Mouse (Mus musculus): ENCODE results near the gene Guca2b. TPM values are rescaled to one million over a fixed set of nuclear protein-coding genes. Genes with fewer than 3 reads are reported as not detected.

The Guca2b gene
- total and polyA plus RNA-seq, 3 experiments: not detected

DNA sequence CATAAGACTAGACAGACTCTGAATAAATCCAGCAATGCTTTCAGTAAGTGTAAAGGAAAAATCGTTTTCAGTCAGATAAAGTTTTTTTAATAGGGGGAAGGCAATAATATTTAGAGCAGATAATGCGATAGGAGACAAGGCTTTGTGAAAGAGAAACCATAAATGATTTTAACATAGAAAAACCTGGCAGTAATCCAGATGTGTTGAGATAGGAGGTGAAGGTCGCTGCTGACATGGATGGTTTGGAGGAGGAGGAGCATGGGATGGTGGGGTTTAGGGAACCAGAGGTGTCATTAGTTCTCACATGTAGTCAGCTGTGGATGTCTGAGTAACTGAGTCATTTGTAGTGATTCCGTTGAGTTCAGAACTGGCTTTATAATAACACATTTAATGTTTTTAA is 44.0 kb downstream of the Guca2b start:
- Histone ChIP-seq H3K9me3 (replicated peaks; ENCODE audit: insufficient read depth, low read length) (no peaks in the 10 kb centered on the region), H3K4me1 (ENCODE audit: control insufficient read depth in 1 of 2, insufficient read depth in 2 of 2, low read length in 2 of 2) (peaks cover 20% of the 10 kb centered on the region in 2 experiments), H3K36me3 (ENCODE audit: control insufficient read depth in 1 of 2, insufficient read depth in 2 of 2, low read length in 2 of 2) (peaks cover 7 to 44% of the 10 kb centered on the region in 2 experiments), H3K9ac (ENCODE audit: control insufficient read depth, low read depth, low read length, poor library complexity, severe bottlenecking) (no peak overlapping the region; the same call in 1 of the 2 replicates), H3K27ac (ENCODE audit: control insufficient read depth, low read depth, low read length) (no peak overlapping the region; the same call in 1 of the 2 replicates), H3K79me2 (ENCODE audit: control insufficient read depth, insufficient read depth, low read length, poor library complexity) (peaks cover 6% of the 10 kb centered on the region), H3K4me3 (ENCODE audit: control insufficient read depth in 1 of 2, insufficient read depth in 1 of 2, low read depth in 2 of 2, low read length in 2 of 2) (no peak overlapping the region), H3K27me3 (ENCODE audit: control insufficient read depth in 1 of 2, insufficient read depth in 2 of 2, low read length in 2 of 2) (no peaks in the 10 kb centered on the region)
- TF ChIP-seq GATA1 (IDR thresholded peaks at IDR 0.05; ENCODE audit: low read depth, low read length) (peak; percentile 35), RCOR1 (IDR thresholded peaks at IDR 0.05; ENCODE audit: low read depth, low read length) (peak; percentile 89), ETS1 (IDR thresholded peaks at IDR 0.05; ENCODE audit: low read depth, low read length) (peak; percentile 70), ZNF384 (IDR thresholded peaks at IDR 0.05; ENCODE audit: low read depth, low read length) (0 out of 2 replicates have a peak, but pooled peaks have one; percentile 20), MAZ (IDR thresholded peaks at IDR 0.05; ENCODE audit: low read depth, low read length) (no peak), MAFK (IDR thresholded peaks at IDR 0.05; ENCODE audit: borderline replicate concordance, low read depth, low read length) (no peak), EP300 (IDR thresholded peaks at IDR 0.05; ENCODE audit: low read depth in 1 of 2, low read length in 2 of 2) (0 out of 4 replicates have a peak, but pooled peaks of 1 of the 2 experiments have one; percentile 18)
- peak; percentile 62 for DNase-seq (ENCODE audit: low read depth, low spot score)

DNA sequence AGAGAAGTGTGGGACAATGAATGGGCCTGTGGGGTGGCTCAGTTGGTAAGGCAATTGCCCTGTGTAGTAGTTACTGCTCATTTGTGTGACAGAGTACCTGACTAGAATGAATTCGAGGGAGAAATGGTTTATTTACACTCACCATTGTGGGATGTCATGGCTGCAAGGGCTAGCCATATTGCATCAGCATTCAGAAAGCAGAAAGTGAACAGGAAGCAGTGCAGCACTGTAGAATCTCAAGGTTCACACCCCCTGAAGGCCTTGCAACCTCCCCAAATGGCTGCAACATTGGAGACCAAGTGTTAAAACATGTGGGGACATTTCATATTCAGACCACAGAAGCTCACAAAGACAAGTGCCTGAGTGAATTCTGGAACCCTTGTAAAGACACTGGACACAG is 44.7 kb downstream of the Guca2b start:
- H3K79me2 ChIP-seq (ENCODE audit: control insufficient read depth, insufficient read depth, low read length, poor library complexity): peaks cover 6% of the 10 kb centered on the region
- peaks cover 21% of the 10 kb centered on the region in 2 experiments for H3K4me1 ChIP-seq (ENCODE audit: control insufficient read depth in 1 of 2, insufficient read depth in 2 of 2, low read length in 2 of 2)
- H3K9me3 ChIP-seq (replicated peaks; ENCODE audit: insufficient read depth, low read length): no peaks in the 10 kb centered on the region
- H3K36me3 ChIP-seq (ENCODE audit: control insufficient read depth in 1 of 2, insufficient read depth in 2 of 2, low read length in 2 of 2): peaks cover 5 to 47% of the 10 kb centered on the region in 2 experiments
- peak overlapping the region; percentile 52 for H3K9ac ChIP-seq (ENCODE audit: control insufficient read depth, low read depth, low read length, poor library complexity, severe bottlenecking)
- TF ChIP-seq EP300 (IDR thresholded peaks at IDR 0.05; ENCODE audit: low read depth in 1 of 2, low read length in 2 of 2) (0 out of 4 replicates have a peak, but pooled peaks of 1 of the 2 experiments have one; percentile 7), MEF2A (IDR thresholded peaks at IDR 0.05; ENCODE audit: extremely low read depth, insufficient replicate concordance, low read depth, low read length, poor library complexity, severe bottlenecking) (no peak)
- H3K4me3 ChIP-seq (ENCODE audit: control insufficient read depth in 1 of 2, insufficient read depth in 1 of 2, low read depth in 2 of 2, low read length in 2 of 2): no peak overlapping the region
- H3K27ac ChIP-seq (ENCODE audit: control insufficient read depth, low read depth, low read length): peak overlapping the region; percentile 71
- H3K27me3 ChIP-seq (ENCODE audit: control insufficient read depth in 1 of 2, insufficient read depth in 2 of 2, low read length in 2 of 2): no peaks in the 10 kb centered on the region
- peak; percentile 54 for DNase-seq (ENCODE audit: low read depth, low spot score)

DNA sequence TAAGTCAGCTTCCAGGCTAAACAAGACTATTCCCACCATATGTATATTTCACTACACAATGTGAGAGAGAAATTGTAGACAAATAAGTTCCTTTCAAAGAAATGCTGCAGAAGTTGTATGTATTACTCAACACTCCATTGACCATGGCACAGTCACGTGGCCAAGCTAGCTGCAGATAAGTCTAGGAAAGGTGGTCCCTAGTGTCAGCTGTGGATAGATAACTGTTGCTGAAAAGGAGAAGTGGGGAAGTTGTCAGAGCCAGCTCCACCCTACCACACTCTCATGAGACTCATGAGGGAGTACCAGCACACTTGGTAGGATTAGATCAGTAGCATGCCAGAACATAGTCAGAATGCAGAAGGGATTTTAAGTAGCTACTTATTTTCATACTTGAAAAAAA is 49.3 kb downstream of the Guca2b start:
- H3K4me1 ChIP-seq (ENCODE audit: control insufficient read depth in 1 of 2, insufficient read depth in 2 of 2, low read length in 2 of 2): peaks cover 22 to 26% of the 10 kb centered on the region in 2 experiments
- H3K79me2 ChIP-seq (ENCODE audit: control insufficient read depth, insufficient read depth, low read length, poor library complexity): peaks cover 9% of the 10 kb centered on the region; the same call in 1 of the 2 replicates
- H3K9me3 ChIP-seq (replicated peaks; ENCODE audit: insufficient read depth, low read length): no peaks in the 10 kb centered on the region
- H3K4me3 ChIP-seq (ENCODE audit: control insufficient read depth in 1 of 2, insufficient read depth in 1 of 2, low read depth in 2 of 2, low read length in 2 of 2): no peak overlapping the region
- no peak overlapping the region; the same call in 1 of the 2 replicates for H3K9ac ChIP-seq (ENCODE audit: control insufficient read depth, low read depth, low read length, poor library complexity, severe bottlenecking)
- H3K27me3 ChIP-seq (ENCODE audit: control insufficient read depth in 1 of 2, insufficient read depth in 2 of 2, low read length in 2 of 2): no peaks in the 10 kb centered on the region
- DNase-seq (ENCODE audit: low read depth, low spot score): peak; percentile 96
- H3K36me3 ChIP-seq (ENCODE audit: control insufficient read depth in 1 of 2, insufficient read depth in 2 of 2, low read length in 2 of 2): peaks cover 4 to 56% of the 10 kb centered on the region in 2 experiments
- H3K27ac ChIP-seq (ENCODE audit: control insufficient read depth, low read depth, low read length): peak overlapping the region; percentile 70
- no peak for TF ChIP-seq POLR2A (IDR thresholded peaks at IDR 0.05; ENCODE audit: control insufficient read depth in 1 of 2, insufficient read depth in 1 of 2, low read depth in 1 of 2, low read length in 2 of 2, poor library complexity in 1 of 2)
- TF ChIP-seq E2F4 (IDR thresholded peaks at IDR 0.05; ENCODE audit: borderline replicate concordance, low read depth, low read length): no peak
- no peak for TF ChIP-seq ZMIZ1 (IDR thresholded peaks at IDR 0.05; ENCODE audit: low read depth, low read length)
- TF ChIP-seq EP300 (IDR thresholded peaks at IDR 0.05; ENCODE audit: low read depth in 1 of 2, low read length in 2 of 2): peak; percentile 94 to 96
- TF ChIP-seq CTCF (IDR thresholded peaks at IDR 0.05 in 2 of 3, conservative IDR thresholded peaks at IDR 0.05 in 1 of 3; ENCODE audit: control insufficient read depth in 1 of 3, insufficient read depth in 1 of 3, low read depth in 2 of 3, low read length in 3 of 3, poor library complexity in 1 of 3, severe bottlenecking in 1 of 3): no peak
- peak; percentile 88 for TF ChIP-seq TCF12 (IDR thresholded peaks at IDR 0.05; ENCODE audit: low read depth, low read length)
- TF ChIP-seq MAX (IDR thresholded peaks at IDR 0.05; ENCODE audit: low read length): peak; percentile 98
- peak; percentile 83 to 95 for TF ChIP-seq USF2 (IDR thresholded peaks at IDR 0.05; ENCODE audit: borderline replicate concordance in 1 of 2, insufficient read depth in 1 of 2, low read depth in 1 of 2, low read length in 2 of 2)
- no peak for TF ChIP-seq MAZ (IDR thresholded peaks at IDR 0.05; ENCODE audit: low read depth, low read length)
- TF ChIP-seq GATA1 (IDR thresholded peaks at IDR 0.05; ENCODE audit: low read depth, low read length): peak; percentile 99
- TF ChIP-seq UBTF (IDR thresholded peaks at IDR 0.05; ENCODE audit: borderline replicate concordance, insufficient read depth, low read depth, low read length): no peak
- peak; percentile 38; the same call in 1 of the 2 replicates for TF ChIP-seq JUND (IDR thresholded peaks at IDR 0.05; ENCODE audit: low read depth, low read length)
- TF ChIP-seq NRF1 (IDR thresholded peaks at IDR 0.05; ENCODE audit: insufficient read depth, low read depth, low read length, poor library complexity, severe bottlenecking): no peak
- peak; percentile 98 for TF ChIP-seq SIN3A (IDR thresholded peaks at IDR 0.05; ENCODE audit: low read length)
- TF ChIP-seq CHD1 (IDR thresholded peaks at IDR 0.05; ENCODE audit: low read depth, low read length): no peak
- peak; percentile 100 for TF ChIP-seq USF1 (IDR thresholded peaks at IDR 0.05; ENCODE audit: low read depth, low read length)
- no peak; the same call in 1 of the 2 replicates for TF ChIP-seq NELFE (IDR thresholded peaks at IDR 0.05; ENCODE audit: low read depth, low read length)
- TF ChIP-seq MEF2A (IDR thresholded peaks at IDR 0.05; ENCODE audit: extremely low read depth, insufficient replicate concordance, low read depth, low read length, poor library complexity, severe bottlenecking): no peak
- peak; percentile 60; the same call in 1 of the 2 replicates for TF ChIP-seq HCFC1 (IDR thresholded peaks at IDR 0.05; ENCODE audit: low read depth, low read length)
